Comparison of ENCODE assay signal across 7 mouse cellular contexts in the genomic region with DNA sequence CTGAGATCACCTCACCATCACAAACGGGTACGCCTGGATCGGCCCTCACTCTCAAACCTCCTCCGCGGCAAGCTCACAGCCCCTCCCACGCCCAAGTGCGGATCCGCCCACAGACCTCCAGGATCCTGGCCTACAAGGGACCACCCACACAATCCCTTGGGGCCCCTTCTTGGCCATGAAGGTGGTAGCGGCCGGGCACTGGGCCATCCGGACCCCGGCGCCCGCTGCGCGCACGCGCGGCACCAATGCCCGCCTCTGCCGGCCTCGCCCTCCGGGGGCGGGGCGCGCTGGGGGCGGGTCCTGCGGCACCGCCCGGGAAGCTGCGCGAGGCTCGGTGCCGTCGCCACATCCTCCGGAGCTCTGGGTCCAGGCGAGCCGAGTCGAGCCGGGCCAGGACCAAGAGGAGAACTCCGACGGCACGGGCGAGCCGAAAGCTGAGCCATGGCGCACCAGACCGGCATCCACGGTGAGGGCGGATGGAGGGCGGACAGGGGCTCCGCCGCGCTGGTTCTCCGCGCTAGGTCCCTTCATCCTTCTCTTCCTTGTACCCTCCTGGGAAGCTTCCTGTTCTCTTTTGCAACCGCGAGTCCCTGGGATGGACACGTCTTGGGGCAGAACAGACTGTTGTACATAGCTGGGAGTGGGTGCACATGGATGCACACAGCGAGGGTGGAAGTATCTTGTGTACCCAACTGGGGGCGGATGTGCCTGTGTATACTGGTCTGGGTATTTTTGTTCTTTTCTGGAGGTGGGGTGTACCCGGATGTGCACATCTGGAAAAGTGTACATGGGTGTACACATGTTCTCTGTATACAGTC. TPM values are rescaled to one million over a fixed set of nuclear protein-coding genes. Genes with fewer than 3 reads are reported as not detected.
DNase-seq lines count a peak whose midpoint lies in the region; ATAC-seq and TF ChIP-seq lines count a peak whose summit lies in the region.

A gene (plus strand): TSS at position 290 of the 818 bp plus-strand sequence.

- H3K4me2 ChIP-seq in intestine, postnatal 0 days (replicated peaks; ENCODE audit: low read depth), result peak within 1 kb of the TSS; percentile 77
- H3K4me2 ChIP-seq in midbrain, embryonic 12.5 days (replicated peaks), result peak within 1 kb of the TSS; percentile 66

- H3K36me3 ChIP-seq in intestine, postnatal 0 days (ENCODE audit: control insufficient read depth, insufficient read depth), result peaks cover 3% of the 10 kb centered on the region; the same call in 1 of the 2 replicates
- no peaks in the 10 kb centered on the region for H3K36me3 ChIP-seq in midbrain, embryonic 12.5 days
- H3K36me3 ChIP-seq in small intestine, adult 2 months (ENCODE audit: control insufficient read depth, insufficient read depth, low read length), result no peaks in the 10 kb centered on the region

- no peaks in the 10 kb centered on the region for H3K27me3 ChIP-seq in intestine, postnatal 0 days (replicated peaks; ENCODE audit: control insufficient read depth, insufficient read depth, low read length)
- peaks cover 8% of the 10 kb centered on the region; the same call in 1 of the 2 replicates for H3K27me3 ChIP-seq in midbrain, embryonic 12.5 days
- H3K27me3 ChIP-seq in small intestine, adult 2 months (ENCODE audit: control insufficient read depth, insufficient read depth, low read length), result no peaks in the 10 kb centered on the region

- DNase-seq in adrenal gland, adult 8-10 months, result peak; percentile 91
- DNase-seq in embryo, embryonic 9.5 days (ENCODE audit: extremely low spot score), result peak; percentile 92
- DNase-seq in gonadal fat pad, adult 2 months (ENCODE audit: low read depth), result no peak
- DNase-seq in left cerebral cortex, postnatal 4 days, result peak; percentile 94

- peaks cover 7% of the 10 kb centered on the region; the same call in 1 of the 2 replicates for H3K4me1 ChIP-seq in intestine, postnatal 0 days (replicated peaks; ENCODE audit: control insufficient read depth, insufficient read depth, low read length)
- peaks cover 32% of the 10 kb centered on the region for H3K4me1 ChIP-seq in midbrain, embryonic 12.5 days
- peaks cover 24% of the 10 kb centered on the region for H3K4me1 ChIP-seq in small intestine, adult 2 months (ENCODE audit: control insufficient read depth, insufficient read depth, insufficient read length, low read length)

- 1% methylated on average over 61 of the region's 61 CpGs for WGBS in intestine, postnatal 0 days
- WGBS in midbrain, embryonic 12.5 days, result 2% methylated on average over 61 of the region's 61 CpGs
- 2% methylated on average over 57 of the region's 61 CpGs for WGBS in small intestine, adult 2 months

- no peaks in the 10 kb centered on the region for H3K9me3 ChIP-seq in intestine, postnatal 0 days (ENCODE audit: control insufficient read depth)
- no peaks in the 10 kb centered on the region for H3K9me3 ChIP-seq in midbrain, embryonic 12.5 days

- 0 out of 2 replicates have a peak, but pooled peaks have one; percentile 46 for TF ChIP-seq POLR2A in small intestine, adult 2 months (IDR thresholded peaks at IDR 0.05; ENCODE audit: low read depth, low read length)

- intact Hi-C loops in left cerebral cortex, postnatal 4 days (cut with DNase I), result no loop called here

- H3K4me3 ChIP-seq in intestine, postnatal 0 days (ENCODE audit: low read depth, low read length), result peak within 1 kb of the TSS; percentile 63
- peak within 1 kb of the TSS; percentile 61 for H3K4me3 ChIP-seq in midbrain, embryonic 12.5 days
- H3K4me3 ChIP-seq in small intestine, adult 2 months (ENCODE audit: low read depth, low read length), result peak within 1 kb of the TSS; percentile 91

- ATAC-seq in intestine, postnatal 0 days, result peak; percentile 89
- ATAC-seq in midbrain, embryonic 12.5 days (ENCODE audit: low FRiP score, low read depth), result peak; percentile 85

- no peak for TF ChIP-seq CTCF in intestine, postnatal 0 days (IDR thresholded peaks at IDR 0.05; ENCODE audit: low read depth)
- no peak for TF ChIP-seq CTCF in small intestine, adult 2 months (IDR thresholded peaks at IDR 0.05; ENCODE audit: extremely low read depth, insufficient read length, insufficient replicate concordance, low read depth, low read length)

- H3K27ac ChIP-seq in intestine, postnatal 0 days (ENCODE audit: low read depth, low read length), result no peak within 1 kb of the TSS
- peak within 1 kb of the TSS; percentile 47 for H3K27ac ChIP-seq in midbrain, embryonic 12.5 days (replicated peaks)
- peak within 1 kb of the TSS; percentile 66 for H3K27ac ChIP-seq in small intestine, adult 2 months (ENCODE audit: insufficient read depth, low read depth, low read length)

- peak within 1 kb of the TSS; percentile 49 for H3K9ac ChIP-seq in intestine, postnatal 0 days (ENCODE audit: low read depth, low read length)
- peak within 1 kb of the TSS; percentile 71 for H3K9ac ChIP-seq in midbrain, embryonic 12.5 days (replicated peaks)

RNA-seq across cellular contexts. Expression of the gene that starts here (rescaled TPM):
- 100 to 1,000 TPM in 3 of 4 experiments, 10 to 100 TPM in 1; 92.9 to 136 (median 118) TPM for total RNA-seq in adrenal gland, adult 8-10 months (2022)
- polyA plus RNA-seq in gonadal fat pad, adult 2 months (2012; rRNA removed), result 41.8 and 55.0 TPM in 2 replicates
- 21.9 and 25.6 TPM in 2 replicates for polyA plus RNA-seq in intestine, postnatal 0 days (2015; fragmentation: Nextera tagmentation; extraction: Ambion mirVana)
- 10 to 100 TPM; 34.4 to 38.2 TPM for total RNA-seq in left cerebral cortex, postnatal 4 days (2021)
- polyA plus RNA-seq in midbrain, embryonic 12.5 days (2016; fragmentation: Nextera tagmentation; extraction: Ambion mirVana), result 53.1 and 58.0 TPM in 2 replicates
- polyA plus RNA-seq in small intestine, adult 2 months (2012; rRNA removed), result 13.7 and 21.2 TPM in 2 replicates
